Mouse (Mus musculus) midbrain, postnatal 0 days (tissue): ENCODE data around the gene Disp1. TPM values are rescaled to one million over a fixed set of nuclear protein-coding genes. Genes with fewer than 3 reads are reported as not detected.

Experiments
- ATAC-seq: fragments of 200-750 bp; cut with Nextera tagmentation; 2 replicates; pipeline ENCODE4 v1.8.0; 2017; ENCODE audit warnings: moderate number of reproducible peaks, mild to moderate bottlenecking, moderate TSS enrichment, moderate library complexity; ENCODE audit not compliant: low FRiP score
- DNase-seq: peaks from one replicate; pipeline ENCODE4 v3.0.0-alpha.2; 2015; ENCODE audit warnings: low spot score
- H3K27ac ChIP-seq: fragments of 300-500 bp; sonication (generic); 2 replicates; pipeline ENCODE4 v1.5.1; 2014; ENCODE audit warnings: low read depth, mild to moderate bottlenecking, low read length, mixed read lengths
- H3K27me3 ChIP-seq: fragments of 300-500 bp; sonication (generic); 2 replicates; pipeline ENCODE4 v1.6.1; 2014; ENCODE audit warnings: low read length, control low read depth, mixed read lengths; ENCODE audit not compliant: insufficient read depth
- H3K36me3 ChIP-seq: fragments of 300-500 bp; sonication (generic); 2 replicates; pipeline ENCODE4 v1.6.1; 2014; ENCODE audit warnings: low read length, control low read depth, mixed read lengths; ENCODE audit not compliant: insufficient read depth
- H3K4me1 ChIP-seq: fragments of 300-500 bp; sonication (generic); 2 replicates; pipeline ENCODE4 v1.6.1; 2014; ENCODE audit warnings: mild to moderate bottlenecking, control low read depth, antibody characterized with exemption, low read length, mixed read lengths; ENCODE audit not compliant: insufficient read depth
- H3K4me2 ChIP-seq: fragments of 300-500 bp; sonication (generic); 2 replicates; pipeline ENCODE4 v1.6.1; 2014; ENCODE audit warnings: low read depth, mild to moderate bottlenecking, low read length, mixed read lengths; ENCODE audit not compliant: poor library complexity, severe bottlenecking
- H3K4me3 ChIP-seq: fragments of 300-500 bp; sonication (generic); 2 replicates; pipeline ENCODE4 v1.5.1; 2014; ENCODE audit warnings: low read depth, mild to moderate bottlenecking, low read length, moderate library complexity
- H3K9ac ChIP-seq: fragments of 300-500 bp; sonication (generic); replicated peaks from 2 replicates; pipeline ENCODE4 v1.6.1; 2014; ENCODE audit warnings: mild to moderate bottlenecking, low read length, moderate library complexity, mixed read lengths; ENCODE audit not compliant: poor library complexity, severe bottlenecking
- H3K9me3 ChIP-seq: fragments of 300-500 bp; sonication (generic); 2 replicates; pipeline ENCODE4 v1.6.1; 2016; ENCODE audit warnings: low read length, control low read depth
- CTCF ChIP-seq: IDR thresholded peaks from 2 replicates; pipeline ENCODE4 v1.5.1; 2016; ENCODE audit warnings: antibody characterized with exemption, mild to moderate bottlenecking
- WGBS: fragments of 180-500 bp; shearing (Covaris S2); extraction: QIAGEN DNeasy Blood & Tissue Kit; methylation state at CpG from one replicate; pipeline ENCODE4 v1.1.7; 2014; 5-methylcytosine and 5-hydroxymethylcytosine counted together
- polyA plus RNA-seq: library from polyadenylated mRNA; unstranded; fragments of >200 nt; fragmentation: Nextera tagmentation; extraction: Ambion mirVana; gene quantifications from 2 replicates; pipeline ENCODE4 v1.2.1, GENCODE M21; 2015
- total RNA-seq: library from RNA; depleted of rRNA; stranded (reverse); fragments of >200 nt; gene quantifications from 2 replicates; pipeline ENCODE4 v1.2.3, GENCODE M21; 2014

Disp1 gene
- total and polyA plus RNA-seq, 2 experiments from 2014 or later = 7.6 to 12.3 TPM

GRCm38 (mm10) chr1:183194763-183195162 is 26.6 kb downstream of the Disp1 start:
- H3K27ac ChIP-seq = no peak overlapping the region
- DNase-seq = no peak
- no peaks in the 10 kb centered on the region for H3K36me3 ChIP-seq
- H3K4me2 ChIP-seq = no peak overlapping the region
- no peaks in the 10 kb centered on the region; the same call in none of the 2 replicates for H3K4me1 ChIP-seq
- 92% methylated on average over 18 of the region's 18 CpGs for WGBS
- H3K4me3 ChIP-seq = no peak overlapping the region
- no peak for ATAC-seq
- no peaks in the 10 kb centered on the region for H3K9me3 ChIP-seq
- no peaks in the 10 kb centered on the region for H3K27me3 ChIP-seq
- H3K9ac ChIP-seq = no peak overlapping the region
- no peak for TF ChIP-seq CTCF

DNA sequence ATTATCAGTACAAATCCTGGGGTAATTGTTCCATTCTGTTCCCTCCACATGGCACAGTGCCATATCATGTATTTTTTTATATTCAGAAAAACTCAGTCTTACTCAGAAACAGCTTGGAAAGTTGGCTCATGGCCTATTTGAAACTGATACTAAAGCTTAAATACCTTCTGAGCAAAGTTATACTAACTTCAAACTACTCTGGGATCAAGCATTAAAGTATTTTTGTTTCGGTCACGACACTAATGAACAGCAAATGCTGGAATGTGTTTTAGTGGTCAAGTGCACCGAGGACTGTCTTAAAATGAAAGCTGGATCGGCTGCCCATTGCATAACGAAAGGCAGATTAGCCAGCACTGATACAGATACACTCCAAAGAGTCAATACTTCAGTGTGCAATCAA is 27.2 kb downstream of the Disp1 start:
- TF ChIP-seq CTCF = no peak
- WGBS = 74% methylated on average over 5 of the region's 5 CpGs
- ATAC-seq (no peak), DNase-seq (no peak)
- H3K27ac ChIP-seq = no peak overlapping the region
- H3K4me1 ChIP-seq = peaks cover 2% of the 10 kb centered on the region
- no peak overlapping the region for H3K9ac ChIP-seq
- no peaks in the 10 kb centered on the region for H3K9me3 ChIP-seq
- H3K36me3 ChIP-seq = no peaks in the 10 kb centered on the region
- H3K27me3 ChIP-seq = no peaks in the 10 kb centered on the region
- H3K4me2 ChIP-seq = no peak overlapping the region
- no peak overlapping the region for H3K4me3 ChIP-seq

DNA sequence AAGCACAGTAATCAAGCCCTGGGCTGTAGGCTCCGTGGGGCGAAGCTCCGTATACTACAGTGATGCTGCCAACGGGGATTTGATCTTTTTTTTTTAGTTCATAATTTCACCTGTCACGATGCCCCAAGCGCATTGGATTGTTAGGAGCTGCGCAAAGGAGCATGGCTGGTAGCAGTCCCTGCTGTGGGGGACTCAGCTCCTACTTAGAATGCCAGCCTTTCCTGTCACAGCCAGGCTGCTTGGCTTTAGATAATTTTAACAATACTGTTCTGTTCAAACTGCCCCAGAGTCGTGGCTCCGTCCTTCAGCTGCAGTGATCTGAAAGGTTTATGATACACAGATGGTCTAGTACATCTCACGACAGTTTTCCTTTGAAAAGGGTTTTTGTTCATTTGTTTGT is 29.9 kb downstream of the Disp1 start:
- no peak overlapping the region for H3K4me3 ChIP-seq
- H3K36me3 ChIP-seq = no peaks in the 10 kb centered on the region
- no peak overlapping the region; the same call in 1 of the 2 replicates for H3K4me2 ChIP-seq
- H3K27me3 ChIP-seq = no peaks in the 10 kb centered on the region
- no peaks in the 10 kb centered on the region for H3K9me3 ChIP-seq
- H3K27ac ChIP-seq = no peak overlapping the region
- no peak for ATAC-seq
- 0 out of 2 replicates have a peak overlapping the region, but pooled peaks have one; percentile 29 for H3K9ac ChIP-seq
- DNase-seq = no peak
- no peak for TF ChIP-seq CTCF
- WGBS = 47% methylated on average over 10 of the region's 10 CpGs
- peaks cover 3% of the 10 kb centered on the region for H3K4me1 ChIP-seq

GRCm38 (mm10) chr1:183190456-183190855 is 30.9 kb downstream of the Disp1 start:
- no peak overlapping the region for H3K4me2 ChIP-seq
- peaks cover 3% of the 10 kb centered on the region for H3K4me1 ChIP-seq
- no peaks in the 10 kb centered on the region for H3K9me3 ChIP-seq
- no peak for DNase-seq
- ATAC-seq = no peak
- H3K27ac ChIP-seq = no peak overlapping the region
- 58% methylated on average over 9 of the region's 9 CpGs for WGBS
- no peak overlapping the region for H3K4me3 ChIP-seq
- H3K9ac ChIP-seq = no peak overlapping the region
- no peaks in the 10 kb centered on the region for H3K36me3 ChIP-seq
- TF ChIP-seq CTCF = no peak
- H3K27me3 ChIP-seq = no peaks in the 10 kb centered on the region

DNA sequence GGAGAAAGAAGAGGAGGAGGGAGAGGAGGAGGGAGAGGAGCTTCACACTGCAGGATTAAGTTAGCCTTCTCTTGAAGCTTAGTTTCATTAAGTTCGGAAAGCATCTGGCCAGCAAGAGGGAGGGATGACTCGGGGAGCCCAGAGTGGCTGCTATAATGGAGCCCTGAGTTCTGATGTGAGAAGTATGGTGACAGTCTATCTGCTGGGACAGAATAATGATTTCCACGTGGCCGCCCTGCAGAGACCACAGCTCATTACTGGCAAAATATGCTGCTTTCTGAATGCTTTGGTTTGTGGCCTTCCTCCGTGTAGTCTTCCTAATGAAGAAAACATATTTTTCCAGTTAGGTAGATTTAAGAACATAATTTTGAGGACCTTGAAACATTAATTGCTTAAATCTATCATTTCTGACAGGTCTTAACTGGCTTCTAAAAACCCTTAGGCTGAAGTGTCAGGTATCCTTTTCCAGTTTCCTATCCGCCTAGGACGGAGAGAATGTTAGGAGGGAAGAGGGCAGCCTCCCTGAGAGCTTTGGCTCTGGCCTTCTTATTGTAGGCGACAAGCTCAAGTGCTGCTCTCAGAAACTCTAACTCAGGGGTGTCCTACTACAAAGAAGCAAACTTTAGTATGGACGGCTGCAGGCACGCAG is 32.2 kb downstream of the Disp1 start:
- no peak for ATAC-seq
- Histone ChIP-seq H3K36me3 (no peaks in the 10 kb centered on the region), H3K4me3 (no peak overlapping the region), H3K4me2 (no peak overlapping the region), H3K4me1 (peaks cover 3% of the 10 kb centered on the region), H3K27me3 (no peaks in the 10 kb centered on the region), H3K9ac (no peak overlapping the region), H3K27ac (no peak overlapping the region), H3K9me3 (no peaks in the 10 kb centered on the region)
- no peak for TF ChIP-seq CTCF
- DNase-seq = no peak
- WGBS = 60% methylated on average over 10 of the region's 10 CpGs

DNA sequence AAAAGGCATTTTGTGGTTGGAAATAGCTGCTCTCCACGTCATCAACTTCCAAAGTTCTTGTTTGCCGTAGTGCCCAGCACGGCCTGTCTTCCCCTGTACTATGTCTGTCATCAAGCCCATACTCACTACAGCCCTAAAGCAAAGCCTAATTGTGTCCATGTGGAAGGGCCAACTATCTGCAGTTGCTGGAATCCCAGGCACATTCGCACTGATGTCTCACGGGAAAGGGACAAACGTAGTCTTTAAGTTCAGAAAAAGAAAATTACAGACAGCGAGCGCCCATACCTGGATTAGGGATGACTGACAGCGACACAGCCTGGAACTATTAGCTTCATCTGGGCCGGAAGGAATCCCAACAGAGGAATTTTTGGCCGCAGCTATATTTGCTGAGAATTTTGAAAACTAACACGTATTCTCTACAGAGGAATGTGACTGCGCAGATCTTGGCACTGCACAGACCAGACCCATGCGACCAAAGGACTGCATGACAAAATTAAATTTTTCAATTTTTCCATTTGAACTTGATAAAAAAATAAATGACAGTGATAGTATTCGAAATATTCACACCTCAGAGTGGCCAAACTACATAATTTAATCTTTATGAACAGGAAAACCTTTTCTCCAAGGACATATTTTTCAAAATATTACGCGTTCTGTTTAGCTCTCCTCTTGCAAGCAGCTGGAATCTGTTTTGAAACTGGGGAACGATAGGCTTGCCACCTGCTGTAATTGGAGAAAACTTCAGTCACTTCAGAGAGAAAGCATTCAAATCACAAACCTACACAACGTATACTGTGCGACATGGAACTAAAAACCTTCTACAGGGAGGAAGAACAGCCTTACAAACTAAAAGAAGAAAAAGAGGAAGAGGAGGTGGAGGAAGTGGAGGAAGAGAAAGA is 33.0 kb downstream of the Disp1 start:
- H3K36me3 ChIP-seq = no peaks in the 10 kb centered on the region
- peaks cover 9% of the 10 kb centered on the region for H3K4me1 ChIP-seq
- DNase-seq = no peak
- ATAC-seq = no peak
- H3K27me3 ChIP-seq = no peaks in the 10 kb centered on the region
- H3K9ac ChIP-seq = no peak overlapping the region
- no peak overlapping the region for H3K27ac ChIP-seq
- H3K4me2 ChIP-seq = no peak overlapping the region
- H3K9me3 ChIP-seq = no peaks in the 10 kb centered on the region
- WGBS = 83% methylated on average over 20 of the region's 20 CpGs
- H3K4me3 ChIP-seq = no peak overlapping the region
- no peak for TF ChIP-seq CTCF
